Mouse (Mus musculus): ENCODE results near the gene Dmac1.
"Not testable (repeated sequence)": the region's sequence is repeated elsewhere in the genome, so short reads cannot be mapped to it uniquely, and the experiment has no call there.

Dmac1 gene

GRCm38 (mm10) chr4:75278197-75279175, at the start of gene Dmac1:
Gene Dmac1, minus strand, starts transcription at chr4:75278305.
- peak; percentile 90 for DNase-seq (ENCODE audit: low spot score)

GRCm38 (mm10) chr4:75315431-75315830, 37.3 kb upstream of the Dmac1 start:
- DNase-seq (ENCODE audit: low spot score) = no peak

GRCm38 (mm10) chr4:75315007-75315406, 36.9 kb upstream of the Dmac1 start:
- DNase-seq (ENCODE audit: low spot score) = no peak

GRCm38 (mm10) chr4:75311918-75312317, 33.8 kb upstream of the Dmac1 start:
- no peak for DNase-seq (ENCODE audit: low spot score)

- DNase-seq (ENCODE audit: low spot score) = no peak
Measured at GRCm38 (mm10) chr4:75311305-75311704, 33.2 kb upstream of the Dmac1 start.

- DNase-seq (ENCODE audit: low spot score) = no peak
Measured at GRCm38 (mm10) chr4:75300205-75300972, 22.3 kb upstream of the Dmac1 start.

- DNase-seq (ENCODE audit: low spot score) = no peak
Measured at GRCm38 (mm10) chr4:75292315-75292714, 14.2 kb upstream of the Dmac1 start.

- DNase-seq (ENCODE audit: low spot score) = no peak
Measured at GRCm38 (mm10) chr4:75291142-75291541, 13.0 kb upstream of the Dmac1 start.

GRCm38 (mm10) chr4:75277467-75278196, 473 bp downstream of the Dmac1 start:
- no peak for DNase-seq (ENCODE audit: low spot score)

- DNase-seq (ENCODE audit: low spot score) = no peak
Measured at GRCm38 (mm10) chr4:75275737-75276136, 2.4 kb downstream of the Dmac1 start.

GRCm38 (mm10) chr4:75267866-75268265, 10.2 kb downstream of the Dmac1 start:
- no peak for DNase-seq (ENCODE audit: low spot score)

- peak; percentile 20 for DNase-seq (ENCODE audit: low spot score)
Measured at GRCm38 (mm10) chr4:75266773-75267550, 11.1 kb downstream of the Dmac1 start.

- no peak for DNase-seq (ENCODE audit: low spot score)
Measured at GRCm38 (mm10) chr4:75264219-75264618, 13.9 kb downstream of the Dmac1 start.

GRCm38 (mm10) chr4:75263556-75264129, 14.5 kb downstream of the Dmac1 start:
- DNase-seq (ENCODE audit: low spot score) = no peak

- DNase-seq (ENCODE audit: low spot score) = no peak
Measured at GRCm38 (mm10) chr4:75262423-75262822, 15.7 kb downstream of the Dmac1 start.

GRCm38 (mm10) chr4:75260156-75260555, 17.9 kb downstream of the Dmac1 start:
- no peak for DNase-seq (ENCODE audit: low spot score)

- no peak for DNase-seq (ENCODE audit: low spot score)
Measured at GRCm38 (mm10) chr4:75259447-75259846, 18.7 kb downstream of the Dmac1 start.

- DNase-seq (ENCODE audit: low spot score) = not testable (repeated sequence)
Measured at GRCm38 (mm10) chr4:75234602-75235001, 43.5 kb downstream of the Dmac1 start.

Measured in T-cell, adult 2 months (primary cell).